Mouse (Mus musculus): Measurements from ENCODE around the gene Ces2b.
"Not testable (repeated sequence)": the region's sequence is repeated elsewhere in the genome, so short reads cannot be mapped to it uniquely, and the experiment has no call there.

The Ces2b gene

DNA sequence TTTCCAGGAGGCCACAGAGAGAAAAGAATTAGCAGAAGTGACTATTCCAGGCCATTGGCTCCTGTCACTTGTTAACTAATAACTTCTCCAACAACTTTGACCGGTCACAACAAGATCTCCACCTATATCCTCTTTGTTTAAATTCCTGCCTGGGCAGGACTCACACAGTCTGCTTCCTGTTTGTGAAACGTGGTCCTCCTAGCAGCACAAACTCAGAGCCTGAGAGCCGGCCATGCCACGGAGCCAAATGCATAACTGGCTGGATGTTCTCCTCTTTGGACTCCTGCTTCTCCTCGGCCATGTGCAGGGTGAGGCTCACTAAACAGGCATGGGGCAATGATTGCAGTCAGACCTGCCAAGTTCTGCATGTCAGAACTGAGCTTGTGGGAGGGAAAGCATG, at the start of gene Ces2b:
Gene Ces2b (plus strand): TSS at position 133 of the 400 bp plus-strand sequence.
- DNase-seq (ENCODE audit: low spot score): no peak

DNA sequence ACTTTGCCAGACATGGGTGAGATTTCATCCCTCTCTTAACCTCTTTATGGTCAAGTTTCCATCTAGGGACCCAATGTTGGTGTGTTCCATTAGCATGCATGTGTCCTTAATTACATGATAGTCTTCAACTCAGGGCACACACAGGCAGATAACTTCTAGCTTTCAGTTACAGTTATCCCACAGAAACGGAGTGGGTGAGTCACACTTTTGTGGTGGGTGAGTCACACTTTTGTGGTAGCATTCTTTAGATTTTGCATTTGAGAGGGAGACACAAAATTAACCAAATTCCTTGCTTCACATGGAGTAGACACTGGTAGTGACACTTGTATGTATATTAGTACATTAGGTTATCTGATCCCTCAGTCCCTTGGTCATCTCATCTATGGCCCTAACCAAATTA, 44.3 kb upstream of the Ces2b start:
- DNase-seq (ENCODE audit: low spot score): no peak

DNA sequence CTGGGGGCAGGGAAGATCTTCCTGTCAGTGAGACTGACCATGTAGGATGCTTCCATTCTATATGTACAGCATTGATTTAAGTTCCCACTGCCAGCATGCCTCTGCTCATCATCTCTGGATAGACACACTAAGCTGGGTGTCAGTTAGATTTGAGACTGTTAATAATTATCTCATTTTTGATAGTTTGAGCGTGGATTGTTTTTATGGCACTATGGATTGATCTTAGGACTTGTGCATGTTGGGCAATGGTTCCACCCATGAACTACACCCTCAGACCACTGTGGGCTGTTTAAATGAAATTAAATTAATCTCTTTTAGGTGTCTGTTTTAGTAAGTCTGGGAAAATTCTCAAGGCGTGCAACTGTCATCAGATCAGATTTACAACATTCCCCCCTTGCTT, 42.4 kb upstream of the Ces2b start:
- DNase-seq (ENCODE audit: low spot score): no peak

DNA sequence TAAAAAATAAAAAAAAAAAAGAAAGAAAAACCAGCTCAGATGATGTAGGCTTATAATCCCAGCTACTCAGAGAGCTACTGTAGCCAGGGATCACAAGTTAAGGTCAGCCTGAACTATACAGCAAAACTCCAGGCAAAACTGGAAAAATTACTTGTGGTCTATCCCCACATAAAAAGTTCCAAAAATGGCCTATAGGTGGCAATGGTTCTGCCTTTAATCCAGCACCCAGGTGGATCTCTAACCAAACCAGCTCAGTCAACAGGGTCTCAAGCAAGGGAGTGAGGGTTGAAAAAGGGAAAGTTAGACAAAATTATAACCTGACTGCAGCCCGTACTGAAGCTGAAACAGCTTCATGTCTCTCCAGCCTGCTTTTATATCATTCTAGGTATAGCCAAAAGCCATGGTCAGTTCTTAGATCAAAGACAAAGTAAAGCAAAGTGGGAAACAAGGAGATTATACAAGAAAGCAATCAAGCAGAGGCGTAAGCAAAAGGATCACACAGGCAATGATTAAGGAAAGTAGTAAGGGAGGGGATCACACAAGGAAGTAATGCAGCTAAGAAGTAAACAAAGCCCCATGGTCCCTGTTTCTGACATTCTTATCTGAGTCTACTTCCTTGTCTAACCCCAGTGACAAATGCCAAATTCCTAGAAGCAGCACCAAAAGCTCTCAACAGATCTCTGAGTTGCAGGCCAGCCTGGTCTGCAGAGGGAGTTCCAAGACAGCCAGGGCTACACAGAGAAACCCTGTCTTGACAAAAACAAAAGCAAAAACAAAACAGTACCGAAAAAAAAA, 41.3 kb upstream of the Ces2b start:
- no peak for DNase-seq (ENCODE audit: low spot score)

DNA sequence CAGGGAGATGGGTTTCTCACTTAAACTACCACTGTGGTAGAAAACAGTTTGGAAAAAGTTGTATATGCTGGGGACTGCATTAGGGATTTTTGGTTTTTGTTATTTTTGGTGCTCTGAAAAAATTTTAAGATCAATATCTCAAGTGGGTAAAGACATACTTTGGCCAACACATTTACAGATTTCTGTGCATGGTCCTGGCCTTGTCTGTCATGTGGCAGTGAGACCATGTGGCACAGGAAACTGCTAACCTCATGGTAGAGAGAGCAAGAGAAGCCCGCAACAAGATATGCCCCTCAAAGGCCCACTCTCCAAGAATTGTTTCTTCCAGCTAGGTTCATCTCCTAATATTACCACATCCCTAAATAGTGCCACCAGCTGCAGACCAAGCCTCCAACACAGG, 32.0 kb upstream of the Ces2b start:
- no peak for DNase-seq (ENCODE audit: low spot score)

DNA sequence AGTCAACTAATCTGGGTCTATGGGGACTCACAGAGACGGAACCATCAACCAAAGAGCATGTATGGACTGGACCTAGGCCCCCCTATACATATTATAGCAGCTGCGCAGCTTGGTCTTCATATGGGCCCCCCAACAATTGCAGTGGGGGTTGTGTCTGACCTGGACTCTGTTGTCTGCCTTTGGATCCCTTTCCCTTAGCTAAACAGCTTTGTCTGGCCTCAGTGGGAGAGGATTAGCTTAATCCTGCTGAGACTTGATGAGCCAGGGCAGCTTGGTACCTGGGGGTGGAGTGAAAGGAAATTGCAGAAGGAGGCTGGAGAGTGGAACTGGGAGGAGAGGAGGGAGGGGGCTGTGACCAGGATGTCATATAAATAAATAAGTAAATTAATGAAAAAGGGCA, 25.2 kb upstream of the Ces2b start:
- no peak for DNase-seq (ENCODE audit: low spot score)

DNA sequence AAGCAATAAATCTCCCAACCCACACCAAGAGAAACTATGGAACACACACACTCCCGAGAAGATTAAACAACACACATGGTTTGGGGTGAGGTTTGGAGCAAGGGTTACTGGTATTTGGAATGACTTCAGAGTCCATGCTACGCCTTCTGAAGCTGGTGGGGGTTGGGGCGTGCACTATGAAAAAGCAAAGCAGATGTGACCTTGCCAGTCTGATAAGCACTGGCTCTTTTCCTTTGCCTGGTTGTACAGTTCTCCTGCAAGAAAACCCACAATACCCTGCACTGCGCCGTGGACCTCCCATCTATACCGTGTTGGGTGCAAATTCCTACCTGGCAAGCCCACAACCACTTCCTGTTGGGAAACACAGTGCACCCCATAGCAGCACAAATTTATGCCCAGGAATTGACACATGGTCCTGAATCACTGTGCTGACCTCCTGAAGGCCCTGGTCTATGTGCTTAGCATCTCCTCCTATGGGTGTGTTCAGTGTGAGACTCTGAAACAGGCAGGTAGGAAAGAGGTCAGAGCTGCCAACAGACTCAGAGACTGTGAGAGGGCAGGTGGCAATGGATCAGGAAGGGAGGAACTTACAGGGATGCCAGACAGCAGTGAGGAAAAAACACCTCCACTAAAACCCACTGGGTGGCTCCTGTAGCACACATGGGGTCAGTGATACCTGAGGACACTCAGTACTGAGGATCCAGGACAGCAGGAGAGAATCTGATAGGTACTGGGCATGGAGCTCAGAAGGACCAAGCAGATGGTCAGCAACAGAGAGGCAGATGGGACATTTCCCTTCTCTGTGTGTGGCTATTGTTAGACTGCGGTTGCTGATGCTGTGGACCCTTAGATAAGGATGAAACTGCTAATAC, 22.6 kb upstream of the Ces2b start:
- no peak for DNase-seq (ENCODE audit: low spot score)

DNA sequence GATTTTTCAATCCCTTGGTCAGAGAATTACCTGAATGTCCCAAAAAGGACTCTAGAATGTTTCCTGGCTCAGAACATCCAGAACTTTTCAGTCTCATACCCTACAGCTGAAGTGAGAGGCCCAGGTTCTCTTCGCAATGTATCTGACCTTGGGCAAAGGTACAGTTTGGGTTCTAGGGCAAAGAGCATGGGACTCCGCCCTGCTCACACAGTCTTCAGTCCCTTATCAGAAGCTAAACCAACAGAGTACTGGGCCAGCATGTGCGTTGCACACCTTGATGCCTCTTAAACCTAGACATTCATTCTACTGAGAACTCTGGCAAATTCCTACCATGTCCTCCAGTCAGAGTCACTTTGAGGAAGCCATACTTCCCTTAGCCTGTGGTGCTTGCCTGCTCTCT, 21.9 kb upstream of the Ces2b start:
- no peak for DNase-seq (ENCODE audit: low spot score)

DNA sequence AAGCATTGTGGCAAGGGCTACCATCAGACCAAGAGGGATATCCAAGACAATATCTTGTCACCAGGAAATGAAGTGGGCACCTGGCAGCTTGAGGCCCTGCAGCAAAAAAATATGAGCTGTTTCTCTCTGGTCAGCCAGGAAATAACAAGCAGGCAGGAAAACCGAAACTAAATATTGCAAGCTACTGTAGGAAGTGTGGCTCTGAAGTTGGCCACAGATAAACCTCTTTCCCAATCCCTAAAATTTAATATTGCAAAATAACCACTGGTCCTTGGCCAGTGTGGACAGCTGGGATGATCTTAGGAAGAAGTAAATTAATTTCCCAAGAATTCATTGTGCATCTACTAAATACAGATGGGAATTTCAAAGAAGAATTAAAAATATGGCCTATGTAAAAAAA, 4.5 kb upstream of the Ces2b start:
- no peak for DNase-seq (ENCODE audit: low spot score)

DNA sequence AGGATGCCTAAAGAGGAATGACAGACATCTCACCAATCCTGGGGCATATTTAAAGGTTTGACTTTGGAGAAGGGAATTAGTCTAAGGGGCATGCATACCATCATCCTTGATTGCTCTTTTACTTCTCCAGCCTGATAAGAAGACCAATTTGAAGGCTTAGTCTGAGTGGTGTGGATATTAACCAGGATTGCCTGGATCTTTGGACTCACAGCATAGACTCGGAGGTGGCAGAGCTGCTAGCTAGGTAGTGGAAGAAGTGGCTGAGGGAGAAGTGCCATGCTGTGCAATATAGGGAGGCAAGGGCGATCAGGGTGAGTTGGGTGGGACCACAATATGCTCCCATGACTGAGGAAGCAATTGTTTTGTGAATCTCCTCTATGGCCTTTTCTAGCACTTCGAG, 3.2 kb upstream of the Ces2b start:
- DNase-seq (ENCODE audit: low spot score): no peak

DNA sequence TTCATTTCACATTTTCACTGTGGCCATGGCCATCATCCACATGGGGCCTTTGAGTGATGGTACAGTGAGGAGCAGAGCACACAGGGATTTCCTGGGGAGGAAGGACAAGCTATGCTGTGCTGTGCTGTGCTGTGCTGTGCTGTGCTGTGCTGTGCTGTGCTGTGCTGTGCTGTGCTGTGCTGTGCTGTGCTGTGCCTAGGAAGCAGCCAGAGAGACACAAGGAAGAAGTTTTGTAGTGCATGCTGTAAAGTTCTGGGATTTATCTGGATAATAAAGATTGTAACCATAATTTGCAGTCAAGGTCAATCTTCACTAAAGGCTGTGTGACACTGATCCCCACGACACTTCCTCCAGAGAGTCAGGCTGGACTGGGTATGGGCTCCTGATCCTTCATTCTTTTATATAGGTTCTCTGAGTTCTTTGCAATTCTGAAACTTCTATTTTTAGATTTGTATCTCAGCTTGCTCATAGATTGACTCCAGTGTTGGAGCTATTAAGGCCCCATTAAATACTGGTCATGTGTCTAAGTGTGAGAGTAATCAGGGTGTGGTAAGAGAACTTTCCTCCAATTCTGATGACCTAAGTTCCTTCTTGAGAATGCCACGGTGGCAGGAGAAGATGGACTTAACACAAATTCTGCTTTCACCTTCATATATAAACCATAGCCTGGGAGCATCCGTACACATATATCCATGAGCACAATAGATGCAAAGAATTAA, 10.1 kb downstream of the Ces2b start:
- DNase-seq (ENCODE audit: low spot score): no peak

DNA sequence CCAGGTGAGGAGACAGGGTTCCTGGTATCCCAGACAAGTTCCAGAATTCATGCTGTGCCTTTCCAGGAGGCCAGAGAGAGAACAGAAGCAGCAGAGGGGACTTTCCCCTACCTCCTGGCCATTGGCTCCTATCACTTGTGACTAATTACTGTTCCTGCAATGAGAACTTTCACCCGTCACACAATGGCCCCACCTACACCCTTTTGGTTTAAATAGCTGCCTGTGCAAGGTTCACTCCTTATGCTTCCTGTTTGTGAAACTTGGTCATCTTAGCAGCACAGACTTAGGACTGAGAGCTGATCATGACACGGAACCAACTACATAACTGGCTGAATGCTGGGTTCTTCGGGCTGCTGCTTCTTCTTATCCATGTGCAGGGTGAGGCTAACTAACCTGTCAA, 15.5 kb downstream of the Ces2b start, which contains the start of gene Ces2c:
Gene Ces2c (plus strand): TSS at position 238 of the 400 bp plus-strand sequence.
- no peak for DNase-seq (ENCODE audit: low spot score)

DNA sequence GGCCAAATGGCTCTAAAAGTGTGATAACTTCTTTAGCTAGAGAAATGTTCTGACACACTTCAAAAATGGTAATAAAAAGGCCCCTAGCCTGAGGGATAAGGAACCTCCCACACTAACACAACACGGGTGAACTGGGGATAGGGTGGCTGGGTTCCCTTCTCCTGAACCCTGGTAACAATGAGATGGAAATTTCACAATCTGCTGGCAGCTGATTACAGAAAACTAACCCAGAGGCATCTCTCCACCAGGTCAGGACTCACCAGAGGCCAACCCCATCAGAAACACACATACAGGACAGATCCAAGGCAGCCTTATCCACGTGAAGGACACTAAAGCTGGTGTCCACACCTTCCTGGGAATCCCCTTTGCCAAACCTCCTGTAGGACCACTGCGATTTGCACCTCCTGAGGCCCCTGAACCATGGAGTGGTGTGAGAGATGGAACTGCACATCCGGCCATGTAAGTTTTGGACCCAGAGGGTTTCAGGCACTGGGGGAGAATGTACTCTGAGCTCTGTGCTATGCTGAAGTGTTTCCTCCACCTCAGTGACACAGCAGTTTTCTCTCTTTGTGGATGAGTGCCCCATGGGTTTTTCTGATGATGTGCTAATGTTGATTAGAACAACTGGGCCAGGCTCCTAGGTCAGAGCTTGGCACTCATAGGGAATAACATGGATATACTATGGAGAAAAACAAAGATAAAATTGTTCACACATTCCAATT, 16.5 kb downstream of the Ces2b start:
- DNase-seq (ENCODE audit: low spot score): no peak

DNA sequence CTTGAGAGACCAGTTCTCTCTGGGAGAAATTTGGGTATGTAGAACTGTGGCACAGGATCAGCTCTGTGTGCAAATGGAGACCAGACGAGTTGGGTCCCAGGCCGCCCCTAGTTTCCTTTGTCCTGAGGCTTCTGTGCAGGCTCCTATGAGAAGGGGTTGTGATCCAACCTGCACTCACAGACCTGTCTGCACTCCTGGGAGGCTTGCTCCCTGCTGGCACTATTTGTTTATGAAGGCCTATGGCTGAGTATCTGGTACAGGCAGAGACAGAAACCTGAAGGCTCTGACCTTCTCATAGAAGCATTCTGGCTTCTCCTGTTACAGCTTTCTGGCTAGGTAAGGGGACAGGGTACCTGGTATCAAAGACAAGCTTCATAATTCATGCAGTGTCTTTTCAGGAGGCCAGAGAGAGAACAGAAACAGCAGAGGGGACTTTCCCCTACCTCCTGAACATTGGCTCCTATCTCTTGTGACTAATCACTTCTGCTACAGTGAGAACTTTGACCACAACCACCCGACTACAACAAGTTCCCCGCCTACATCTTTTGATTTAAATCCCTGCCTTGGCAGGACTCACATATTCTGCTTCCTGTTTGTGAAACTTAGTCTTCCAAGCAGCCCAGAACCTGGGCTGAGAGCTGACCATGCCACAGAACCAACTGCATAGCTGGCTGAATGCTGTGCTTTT, 35.6 kb downstream of the Ces2b start:
- DNase-seq (ENCODE audit: low spot score): not testable (repeated sequence)

DNA sequence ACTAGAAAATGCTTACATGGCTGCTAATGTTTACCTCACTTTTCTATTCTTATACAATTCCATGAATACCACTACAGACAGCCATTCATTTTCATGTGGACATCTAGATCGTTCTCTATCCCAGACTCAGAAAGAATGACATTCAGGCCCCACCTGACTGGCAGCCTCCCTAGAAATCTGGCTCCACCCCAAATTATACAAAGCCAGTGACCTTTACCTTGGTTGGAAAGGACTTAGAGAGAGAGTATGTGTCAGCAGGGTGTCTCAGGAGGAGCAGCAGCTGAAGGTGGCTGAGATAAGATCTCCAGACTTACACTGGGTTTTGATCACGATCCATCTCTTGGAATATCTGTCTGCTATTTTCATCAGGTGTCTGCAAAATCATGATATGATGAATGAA, 37.5 kb downstream of the Ces2b start:
- not testable (repeated sequence) for DNase-seq (ENCODE audit: low spot score)

DNA sequence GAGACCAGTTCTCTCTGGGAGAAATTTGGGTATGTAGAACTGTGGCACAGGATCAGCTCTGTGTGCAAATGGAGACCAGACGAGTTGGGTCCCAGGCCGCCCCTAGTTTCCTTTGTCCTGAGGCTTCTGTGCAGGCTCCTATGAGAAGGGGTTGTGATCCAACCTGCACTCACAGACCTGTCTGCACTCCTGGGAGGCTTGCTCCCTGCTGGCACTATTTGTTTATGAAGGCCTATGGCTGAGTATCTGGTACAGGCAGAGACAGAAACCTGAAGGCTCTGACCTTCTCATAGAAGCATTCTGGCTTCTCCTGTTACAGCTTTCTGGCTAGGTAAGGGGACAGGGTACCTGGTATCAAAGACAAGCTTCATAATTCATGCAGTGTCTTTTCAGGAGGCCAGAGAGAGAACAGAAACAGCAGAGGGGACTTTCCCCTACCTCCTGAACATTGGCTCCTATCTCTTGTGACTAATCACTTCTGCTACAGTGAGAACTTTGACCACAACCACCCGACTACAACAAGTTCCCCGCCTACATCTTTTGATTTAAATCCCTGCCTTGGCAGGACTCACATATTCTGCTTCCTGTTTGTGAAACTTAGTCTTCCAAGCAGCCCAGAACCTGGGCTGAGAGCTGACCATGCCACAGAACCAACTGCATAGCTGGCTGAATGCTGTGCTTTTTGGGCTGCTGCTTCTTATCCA, 55.0 kb downstream of the Ces2b start:
- DNase-seq (ENCODE audit: low spot score): not testable (repeated sequence)
